In the genomic region with DNA sequence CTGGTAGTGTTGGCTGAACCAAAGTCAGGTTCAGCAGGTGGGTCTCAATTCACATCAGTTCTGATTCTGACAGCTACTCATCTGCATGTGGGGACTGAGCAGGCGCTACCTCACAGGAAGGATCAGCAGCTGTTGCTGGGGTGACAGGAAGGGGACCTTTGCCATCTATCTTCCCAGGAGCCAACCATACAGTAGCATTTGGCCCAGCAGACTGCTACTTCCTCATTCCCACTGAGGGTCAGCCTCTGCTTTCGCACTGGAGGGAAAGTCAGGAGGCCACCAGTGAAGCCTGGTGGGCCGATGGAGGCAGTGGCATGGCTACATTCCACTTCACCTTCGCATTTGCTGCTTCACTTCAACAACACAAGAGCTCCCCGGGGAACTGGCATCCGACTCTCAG, we compare ENCODE assay signal across 16 mouse cellular contexts. TPM values are rescaled to one million over a fixed set of nuclear protein-coding genes. Genes with fewer than 3 reads are reported as not detected.
DNase-seq lines count a peak whose midpoint lies in the region; ATAC-seq and TF ChIP-seq lines count a peak whose summit lies in the region.
"Had no signal": no experiment of that assay in that cellular context is flagged by ENCODE, and none has a peak within 500 bp of the region (broad histone marks: within the 10 kb centered on the region; RNA-seq: fewer than 3 reads in every experiment).

No protein-coding gene starts in this region.

- H3K36me3 ChIP-seq in heart, embryonic 16.5 days (ENCODE audit: control insufficient read depth, insufficient read depth) = peaks cover under 1% of the 10 kb centered on the region; the same call in 1 of the 2 replicates
- H3K36me3 ChIP-seq in lung, postnatal 0 days (ENCODE audit: insufficient read depth, low read length) = no peaks in the 10 kb centered on the region

- peaks cover 64% of the 10 kb centered on the region for H3K4me1 ChIP-seq in heart, embryonic 16.5 days (ENCODE audit: control insufficient read depth, insufficient read depth, low read length)
- peaks cover 17% of the 10 kb centered on the region; the same call in 1 of the 2 replicates for H3K4me1 ChIP-seq in lung, postnatal 0 days (ENCODE audit: insufficient read depth, low read depth, low read length)
- peaks cover 16% of the 10 kb centered on the region for H3K4me1 ChIP-seq in brown adipose tissue, adult 24 weeks (ENCODE audit: control insufficient read depth, insufficient read depth, insufficient read length, low read length)

- peak overlapping the region; percentile 31; the same call in 1 of the 2 replicates for H3K4me2 ChIP-seq in heart, embryonic 16.5 days (ENCODE audit: low read depth, low read length)
- no peak overlapping the region for H3K4me2 ChIP-seq in lung, postnatal 0 days (replicated peaks; ENCODE audit: low read depth, low read length)
- H3K4me2 ChIP-seq: neural tube, embryonic 12.5 days had no signal

- 49% methylated on average over 6 of the region's 6 CpGs for WGBS in heart, embryonic 16.5 days
- 48% methylated on average over 6 of the region's 6 CpGs for WGBS in lung, postnatal 0 days

- H3K27ac ChIP-seq in heart, embryonic 16.5 days (ENCODE audit: low read length) = peak overlapping the region; percentile 55; the same call in 1 of the 2 replicates
- peak overlapping the region; percentile 26; the same call in 1 of the 2 replicates for H3K27ac ChIP-seq in lung, postnatal 0 days (ENCODE audit: low read length)
- H3K27ac ChIP-seq in brown adipose tissue, adult 24 weeks (replicated peaks; ENCODE audit: low read depth, low read length) = 0 out of 2 replicates have a peak overlapping the region, but pooled peaks have one; percentile 15
- H3K27ac ChIP-seq: kidney, postnatal 0 days; liver, embryonic 14.5 days; neural tube, embryonic 12.5 days had no signal

- DNase-seq in heart, postnatal 25 days (ENCODE audit: low spot score) = no peak
- no peak for DNase-seq in lung, postnatal 0 days (ENCODE audit: low spot score)
- DNase-seq in lung, postnatal 14 days = no peak
- no peak for DNase-seq in frontal cortex, postnatal 25 days (ENCODE audit: low spot score in 2 of 2)
- DNase-seq: adrenal gland, postnatal 10 days; cerebellum, adult 9-11 months; layer of hippocampus, adult 9-11 months; right cerebral cortex, postnatal 25 days had no signal

- H3K9ac ChIP-seq in heart, embryonic 16.5 days (ENCODE audit: low read length) = no peak overlapping the region
- no peak overlapping the region for H3K9ac ChIP-seq in lung, postnatal 0 days (replicated peaks; ENCODE audit: low read depth)
- H3K9ac ChIP-seq: liver, embryonic 14.5 days; neural tube, embryonic 12.5 days had no signal

- TF ChIP-seq CTCF in lung, postnatal 0 days (IDR thresholded peaks at IDR 0.05) = no peak

- no peak overlapping the region for H3K4me3 ChIP-seq in heart, embryonic 16.5 days (ENCODE audit: low read length)
- H3K4me3 ChIP-seq in lung, postnatal 0 days (ENCODE audit: low read depth, low read length) = no peak overlapping the region
- no peak overlapping the region for H3K4me3 ChIP-seq in brown adipose tissue, adult 24 weeks (ENCODE audit: insufficient read depth, low read depth, low read length)
- H3K4me3 ChIP-seq: neural tube, embryonic 12.5 days had no signal

- TF ChIP-seq EP300 in lung, postnatal 0 days (IDR thresholded peaks at IDR 0.05) = no peak

- no peaks in the 10 kb centered on the region for H3K27me3 ChIP-seq in heart, embryonic 16.5 days (ENCODE audit: control insufficient read depth, insufficient read depth, low read length)
- H3K27me3 ChIP-seq in lung, postnatal 0 days (replicated peaks; ENCODE audit: insufficient read depth, low read length) = no peaks in the 10 kb centered on the region
- H3K27me3 ChIP-seq: neural tube, embryonic 12.5 days had no signal

- intact Hi-C loops in heart, postnatal 25 days (cut with DNase I) = loop anchor here (10.0 kb wide), 1 partner anchor 316 kb away; no protein-coding TSS in a partner anchor

- no peak for ATAC-seq in heart, embryonic 16.5 days (replicated peaks; ENCODE audit: extremely low read depth, insufficient read depth, low FRiP score)
- no peak for ATAC-seq in lung, postnatal 0 days
- ATAC-seq in monocyte, adult 5-6 weeks (replicated peaks; ENCODE audit: insufficient number of reproducible peaks, low FRiP score, low TSS enrichment, poor library complexity, severe bottlenecking) = peak; percentile 57; the same call in 1 of the 2 replicates
- ATAC-seq: inflammation-experienced regulatory T-cells, adult 6 months; midbrain, embryonic 16.5 days had no signal

- H3K9me3 ChIP-seq in heart, embryonic 16.5 days (replicated peaks; ENCODE audit: control insufficient read depth, low read length) = no peaks in the 10 kb centered on the region
- no peaks in the 10 kb centered on the region for H3K9me3 ChIP-seq in lung, postnatal 0 days (ENCODE audit: low read length)
- H3K9me3 ChIP-seq: neural tube, embryonic 12.5 days had no signal

RNA-seq across cellular contexts. Expression of gene Dnal4, which starts 9.3 kb away (rescaled TPM):
- 43.5 and 45.3 TPM in 2 replicates for polyA plus RNA-seq in heart, embryonic 16.5 days (2015; fragmentation: Nextera tagmentation; extraction: Ambion mirVana)
- total RNA-seq in heart, postnatal 25 days (2021) = 10 to 100 TPM; 20.5 to 22.9 TPM
- 49.5 and 52.4 TPM in 2 replicates for polyA plus RNA-seq in lung, postnatal 0 days (2015; fragmentation: Nextera tagmentation; extraction: Ambion mirVana)
- 10.6 and 13.5 TPM in 2 replicates for polyA plus RNA-seq in brown adipose tissue, adult 24 weeks (2012; ENCODE audit: insufficient read depth, insufficient read length, missing spikeins)
- 8.3 to 15.0 TPM (median 9.1 TPM) in 3 replicates for total RNA-seq in monocyte, adult 5-6 weeks (2017)

RNA-seq across cellular contexts. Expression of gene Sun2, which starts 26.0 kb away (rescaled TPM):
- polyA plus RNA-seq in heart, embryonic 16.5 days (2015; fragmentation: Nextera tagmentation; extraction: Ambion mirVana) = 6.2 and 7.9 TPM in 2 replicates
- 10 to 100 TPM; 79.3 to 80.7 TPM for total RNA-seq in heart, postnatal 25 days (2021)
- polyA plus RNA-seq in lung, postnatal 0 days (2015; fragmentation: Nextera tagmentation; extraction: Ambion mirVana) = 4.5 and 5.1 TPM in 2 replicates
- 49.2 and 105 TPM in 2 replicates for polyA plus RNA-seq in brown adipose tissue, adult 24 weeks (2012; ENCODE audit: insufficient read depth, insufficient read length, missing spikeins)
- total RNA-seq in monocyte, adult 5-6 weeks (2017) = 138 to 194 TPM (median 160 TPM) in 3 replicates

RNA-seq across cellular contexts. Expression of gene Nptxr, which starts 36.3 kb away (rescaled TPM):
- polyA plus RNA-seq in heart, embryonic 16.5 days (2015; fragmentation: Nextera tagmentation; extraction: Ambion mirVana) = 2.2 and 2.8 TPM in 2 replicates
- total RNA-seq in heart, postnatal 25 days (2021) = 1 to 10 TPM; 1.5 to 1.8 TPM
- polyA plus RNA-seq in lung, postnatal 0 days (2015; fragmentation: Nextera tagmentation; extraction: Ambion mirVana) = 1.0 and 1.2 TPM in 2 replicates
- polyA plus RNA-seq in brown adipose tissue, adult 24 weeks (2012; ENCODE audit: insufficient read depth, insufficient read length, missing spikeins) = 0.71 and 0.83 TPM in 2 replicates
- total RNA-seq in monocyte, adult 5-6 weeks (2017) = 0.10 TPM in 1 of 3 replicates, not detected in the others
